Mouse (Mus musculus) T-helper 2 cell (primary cell): ENCODE measurements around the gene Slc39a11.

Experiments used
- in situ Hi-C: fragments of 300-600 bp; cut with MboI, MseI; formaldehyde crosslinking; loops from one replicate; pipeline ENCODE4 v1.15.1; 2025; ENCODE audit warnings: high pct_unique_total_duplicates

Slc39a11 gene

GRCm38 (mm10) chr11:113418921-113419655, 230.8 kb downstream of the Slc39a11 start:
- in situ Hi-C loops: no loop called here

GRCm38 (mm10) chr11:113417948-113418347, 231.9 kb downstream of the Slc39a11 start:
- in situ Hi-C loops: no loop called here

GRCm38 (mm10) chr11:113412545-113412944, 237.3 kb downstream of the Slc39a11 start:
- in situ Hi-C loops: no loop called here

- in situ Hi-C loops: no loop called here
Observed at GRCm38 (mm10) chr11:113411798-113412197, 238.1 kb downstream of the Slc39a11 start.

GRCm38 (mm10) chr11:113409121-113409520, 240.8 kb downstream of the Slc39a11 start:
- in situ Hi-C loops: no loop called here

- in situ Hi-C loops: no loop called here
Observed at GRCm38 (mm10) chr11:113407474-113407873, 242.4 kb downstream of the Slc39a11 start.

GRCm38 (mm10) chr11:113400868-113401267, 249.0 kb downstream of the Slc39a11 start:
- in situ Hi-C loops: no loop called here

- in situ Hi-C loops: no loop called here
Observed at GRCm38 (mm10) chr11:113399601-113400000, 250.3 kb downstream of the Slc39a11 start.

- in situ Hi-C loops: no loop called here
Observed at GRCm38 (mm10) chr11:113397394-113397793, 252.5 kb downstream of the Slc39a11 start.

- in situ Hi-C loops: no loop called here
Observed at GRCm38 (mm10) chr11:113393366-113394150, 256.3 kb downstream of the Slc39a11 start.

- in situ Hi-C loops: no loop called here
Observed at GRCm38 (mm10) chr11:113391664-113392063, 258.2 kb downstream of the Slc39a11 start.

- in situ Hi-C loops: no loop called here
Observed at GRCm38 (mm10) chr11:113389637-113390036, 260.2 kb downstream of the Slc39a11 start.

- in situ Hi-C loops: no loop called here
Observed at GRCm38 (mm10) chr11:113382674-113383571, 267.0 kb downstream of the Slc39a11 start.

GRCm38 (mm10) chr11:113381550-113381949, 268.3 kb downstream of the Slc39a11 start:
- in situ Hi-C loops: no loop called here

- in situ Hi-C loops: no loop called here
Observed at GRCm38 (mm10) chr11:113378867-113379266, 271.0 kb downstream of the Slc39a11 start.

- in situ Hi-C loops: no loop called here
Observed at GRCm38 (mm10) chr11:113376066-113376465, 273.8 kb downstream of the Slc39a11 start.

- in situ Hi-C loops: loop anchor here (25.0 kb wide), 1 partner anchor 1312 kb away; no protein-coding TSS in a partner anchor
Observed at GRCm38 (mm10) chr11:113373926-113374325, 276.0 kb downstream of the Slc39a11 start.

GRCm38 (mm10) chr11:113373331-113373730, 276.5 kb downstream of the Slc39a11 start:
- in situ Hi-C loops: loop anchor here (25.0 kb wide), 1 partner anchor 1311 kb away; no protein-coding TSS in a partner anchor

- in situ Hi-C loops: loop anchor here (25.0 kb wide), 1 partner anchor 1306 kb away; no protein-coding TSS in a partner anchor
Observed at GRCm38 (mm10) chr11:113368046-113368445, 281.8 kb downstream of the Slc39a11 start.

- in situ Hi-C loops: loop anchor here (25.0 kb wide), 1 partner anchor 1304 kb away; no protein-coding TSS in a partner anchor
Observed at GRCm38 (mm10) chr11:113366257-113367030, 283.4 kb downstream of the Slc39a11 start.

GRCm38 (mm10) chr11:113363739-113364138, 286.1 kb downstream of the Slc39a11 start:
- in situ Hi-C loops: loop anchor here (25.0 kb wide), 1 partner anchor 1301 kb away; no protein-coding TSS in a partner anchor
